Mouse (Mus musculus) liver, adult (tissue): ENCODE data around the gene Tnik.

Source experiments
- GATA4 ChIP-seq: IDR thresholded peaks from 2 replicates; pipeline ENCODE4 v1.6.1; 2014; ENCODE audit warnings: mild to moderate bottlenecking, low read length; ENCODE audit not compliant: insufficient replicate concordance

Tnik gene

GRCm38 (mm10) chr3:28441545-28441944 is 178.5 kb downstream of the Tnik start:
- TF ChIP-seq GATA4 = no peak

GRCm38 (mm10) chr3:28442116-28442515 is 179.1 kb downstream of the Tnik start:
- TF ChIP-seq GATA4 = no peak

- TF ChIP-seq GATA4 = no peak
Observed at GRCm38 (mm10) chr3:28447950-28448349, 184.9 kb downstream of the Tnik start.

- TF ChIP-seq GATA4 = no peak
Observed at GRCm38 (mm10) chr3:28453458-28453857, 190.4 kb downstream of the Tnik start.

GRCm38 (mm10) chr3:28456842-28457241 is 193.8 kb downstream of the Tnik start:
- no peak for TF ChIP-seq GATA4

- TF ChIP-seq GATA4 = no peak
Observed at GRCm38 (mm10) chr3:28457517-28457916, 194.5 kb downstream of the Tnik start.

GRCm38 (mm10) chr3:28466688-28467087 is 203.7 kb downstream of the Tnik start:
- no peak for TF ChIP-seq GATA4

- TF ChIP-seq GATA4 = no peak
Observed at GRCm38 (mm10) chr3:28467148-28467754, 204.2 kb downstream of the Tnik start.

GRCm38 (mm10) chr3:28467871-28468285 is 204.9 kb downstream of the Tnik start:
- TF ChIP-seq GATA4 = no peak

GRCm38 (mm10) chr3:28473439-28473838 is 210.4 kb downstream of the Tnik start:
- no peak for TF ChIP-seq GATA4

- no peak for TF ChIP-seq GATA4
Observed at GRCm38 (mm10) chr3:28477373-28477772, 214.4 kb downstream of the Tnik start.

- TF ChIP-seq GATA4 = no peak
Observed at GRCm38 (mm10) chr3:28485716-28486115, 222.7 kb downstream of the Tnik start.

GRCm38 (mm10) chr3:28487418-28487817 is 224.4 kb downstream of the Tnik start:
- no peak for TF ChIP-seq GATA4

- TF ChIP-seq GATA4 = no peak
Observed at GRCm38 (mm10) chr3:28491085-28492041, 228.3 kb downstream of the Tnik start.

GRCm38 (mm10) chr3:28496806-28497502 is 233.9 kb downstream of the Tnik start:
- TF ChIP-seq GATA4 = no peak

- no peak for TF ChIP-seq GATA4
Observed at GRCm38 (mm10) chr3:28497503-28497857, 234.5 kb downstream of the Tnik start.
